In the genomic region with DNA sequence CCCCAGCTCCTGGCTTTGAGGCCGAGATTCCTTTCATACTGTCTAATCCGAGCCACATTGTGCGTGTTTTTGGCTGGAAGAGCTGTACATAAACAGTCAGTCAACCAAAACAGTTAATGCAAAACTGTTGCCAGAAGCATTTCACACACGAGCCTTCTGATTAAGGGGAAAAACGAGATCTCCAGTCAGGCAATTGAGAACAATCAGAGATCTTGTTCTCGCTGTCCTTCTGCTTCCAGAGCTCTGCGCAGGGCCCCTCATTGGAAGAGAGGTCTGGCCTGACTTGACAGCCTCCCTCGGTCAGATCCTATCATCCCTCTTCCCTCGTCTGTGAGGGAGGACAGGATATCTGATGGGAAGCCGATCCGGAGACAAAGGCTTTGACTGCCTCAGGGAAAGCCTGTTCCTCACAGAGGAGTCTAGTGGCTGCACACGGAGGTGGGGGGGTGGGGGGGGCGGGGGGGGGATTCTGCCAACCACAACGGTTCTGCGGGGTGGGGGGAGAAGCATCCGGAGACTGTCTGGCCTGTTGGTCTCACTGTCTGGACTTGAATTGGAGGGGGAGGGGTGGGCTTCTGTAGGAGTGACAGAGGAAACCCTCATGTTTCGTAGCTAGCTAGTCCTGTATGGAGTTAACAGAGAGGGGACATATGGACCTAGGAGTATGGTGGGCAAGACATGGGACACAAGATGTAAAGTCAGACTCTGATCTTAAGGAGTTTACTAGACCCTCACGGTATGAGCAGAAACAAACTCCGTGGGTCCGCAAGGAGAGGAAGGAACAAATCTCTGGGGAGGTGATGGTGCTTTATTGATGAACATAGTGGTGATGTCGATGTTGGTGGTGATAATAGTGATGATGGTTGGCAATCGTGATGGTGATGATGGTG, we compare ENCODE assay signal across 14 mouse cellular contexts. TPM values are rescaled to one million over a fixed set of nuclear protein-coding genes. Genes with fewer than 3 reads are reported as not detected.
DNase-seq lines count a peak whose midpoint lies in the region; ATAC-seq and TF ChIP-seq lines count a peak whose summit lies in the region.
"Had no signal": no experiment of that assay in that cellular context is flagged by ENCODE, and none has a peak within 500 bp of the region (broad histone marks: within the 10 kb centered on the region; RNA-seq: fewer than 3 reads in every experiment).

No protein-coding gene starts in this region.

- no peaks in the 10 kb centered on the region for H3K36me3 ChIP-seq in hindbrain, embryonic 11.5 days (ENCODE audit: control insufficient read depth, insufficient read depth, low read length)
- H3K36me3 ChIP-seq in hindbrain, embryonic 16.5 days (ENCODE audit: control insufficient read depth, insufficient read depth, low read length) = no peaks in the 10 kb centered on the region
- H3K36me3 ChIP-seq in midbrain, postnatal 0 days (ENCODE audit: insufficient read depth, low read length) = no peaks in the 10 kb centered on the region
- H3K36me3 ChIP-seq in midbrain, embryonic 13.5 days = no peaks in the 10 kb centered on the region
- H3K36me3 ChIP-seq: liver, embryonic 12.5 days had no signal

- no peak overlapping the region for H3K4me2 ChIP-seq in hindbrain, embryonic 11.5 days (replicated peaks; ENCODE audit: low read depth, low read length)
- no peak overlapping the region for H3K4me2 ChIP-seq in hindbrain, embryonic 16.5 days (ENCODE audit: low read length)
- H3K4me2 ChIP-seq in midbrain, postnatal 0 days (ENCODE audit: low read depth, low read length, poor library complexity, severe bottlenecking) = no peak overlapping the region
- no peak overlapping the region for H3K4me2 ChIP-seq in midbrain, embryonic 13.5 days (replicated peaks)
- H3K4me2 ChIP-seq: liver, embryonic 12.5 days had no signal

- TF ChIP-seq CTCF in midbrain, postnatal 0 days (IDR thresholded peaks at IDR 0.05) = no peak

- no peaks in the 10 kb centered on the region for H3K27me3 ChIP-seq in hindbrain, embryonic 11.5 days (ENCODE audit: control insufficient read depth, insufficient read depth, low read length)
- H3K27me3 ChIP-seq in hindbrain, embryonic 16.5 days (replicated peaks; ENCODE audit: control insufficient read depth, insufficient read depth, low read length) = no peaks in the 10 kb centered on the region
- H3K27me3 ChIP-seq in midbrain, postnatal 0 days (ENCODE audit: insufficient read depth, low read length) = no peaks in the 10 kb centered on the region
- H3K27me3 ChIP-seq in midbrain, embryonic 13.5 days = peaks cover 11% of the 10 kb centered on the region; the same call in 1 of the 2 replicates

- WGBS in hindbrain, embryonic 11.5 days = 55% methylated on average over 21 of the region's 22 CpGs
- 47% methylated on average over 21 of the region's 22 CpGs for WGBS in hindbrain, embryonic 16.5 days
- WGBS in midbrain, postnatal 0 days = 43% methylated on average over 21 of the region's 22 CpGs
- WGBS in midbrain, embryonic 13.5 days = 49% methylated on average over 22 of the region's 22 CpGs

- DNase-seq in embryo, embryonic 10 days (ENCODE audit: low spot score) = peak; percentile 31
- DNase-seq in embryo, embryonic 9.5 days (ENCODE audit: extremely low spot score) = no peak
- DNase-seq in hindbrain, embryonic 11.5 days (ENCODE audit: low spot score) = no peak
- DNase-seq in midbrain, postnatal 0 days (ENCODE audit: low spot score) = peak; percentile 53
- DNase-seq in lung, postnatal 10 days = peak; percentile 54
- DNase-seq in cerebellum, adult 11-12 months = no peak
- DNase-seq: adrenal gland, adult 2 months; cerebellum, adult 18-20 months had no signal

- no peaks in the 10 kb centered on the region for H3K9me3 ChIP-seq in hindbrain, embryonic 11.5 days (ENCODE audit: control insufficient read depth, low read length)
- H3K9me3 ChIP-seq in hindbrain, embryonic 16.5 days (ENCODE audit: control insufficient read depth, low read length) = peaks cover 3% of the 10 kb centered on the region
- H3K9me3 ChIP-seq in midbrain, postnatal 0 days (ENCODE audit: low read length) = no peaks in the 10 kb centered on the region
- H3K9me3 ChIP-seq in midbrain, embryonic 13.5 days = no peaks in the 10 kb centered on the region
- H3K9me3 ChIP-seq: liver, embryonic 12.5 days had no signal

- H3K4me1 ChIP-seq in hindbrain, embryonic 11.5 days (replicated peaks; ENCODE audit: control insufficient read depth, insufficient read depth, low read length) = no peaks in the 10 kb centered on the region
- H3K4me1 ChIP-seq in hindbrain, embryonic 16.5 days (ENCODE audit: control insufficient read depth, insufficient read depth, low read depth, low read length) = no peaks in the 10 kb centered on the region
- H3K4me1 ChIP-seq in midbrain, postnatal 0 days (ENCODE audit: insufficient read depth, low read length) = no peaks in the 10 kb centered on the region
- H3K4me1 ChIP-seq in midbrain, embryonic 13.5 days (replicated peaks) = no peaks in the 10 kb centered on the region
- H3K4me1 ChIP-seq: liver, embryonic 12.5 days had no signal

- H3K27ac ChIP-seq in hindbrain, embryonic 11.5 days (ENCODE audit: low read depth, low read length) = 0 out of 2 replicates have a peak overlapping the region, but pooled peaks have one; percentile 13
- H3K27ac ChIP-seq in hindbrain, embryonic 16.5 days (ENCODE audit: low read depth, low read length) = no peak overlapping the region
- no peak overlapping the region for H3K27ac ChIP-seq in midbrain, postnatal 0 days (ENCODE audit: low read depth, low read length)
- H3K27ac ChIP-seq in midbrain, embryonic 13.5 days = no peak overlapping the region
- H3K27ac ChIP-seq: liver, embryonic 12.5 days had no signal

- ATAC-seq in hindbrain, embryonic 11.5 days (ENCODE audit: low FRiP score) = no peak
- ATAC-seq in hindbrain, embryonic 16.5 days = no peak
- peak; percentile 52; the same call in 1 of the 2 replicates for ATAC-seq in midbrain, postnatal 0 days (ENCODE audit: low FRiP score)
- ATAC-seq in midbrain, embryonic 13.5 days = no peak
- ATAC-seq: liver, embryonic 12.5 days had no signal

- H3K9ac ChIP-seq in hindbrain, embryonic 11.5 days (ENCODE audit: low read depth, low read length) = no peak overlapping the region
- no peak overlapping the region; the same call in 1 of the 2 replicates for H3K9ac ChIP-seq in hindbrain, embryonic 16.5 days (ENCODE audit: low read depth, low read length)
- no peak overlapping the region for H3K9ac ChIP-seq in midbrain, postnatal 0 days (replicated peaks; ENCODE audit: low read length, poor library complexity, severe bottlenecking)
- no peak overlapping the region for H3K9ac ChIP-seq in midbrain, embryonic 13.5 days (replicated peaks)
- H3K9ac ChIP-seq: liver, embryonic 12.5 days had no signal

- no peak overlapping the region for H3K4me3 ChIP-seq in hindbrain, embryonic 11.5 days (ENCODE audit: low read depth, low read length)
- H3K4me3 ChIP-seq in hindbrain, embryonic 16.5 days (ENCODE audit: low read length) = no peak overlapping the region
- no peak overlapping the region for H3K4me3 ChIP-seq in midbrain, postnatal 0 days (ENCODE audit: low read depth, low read length)
- no peak overlapping the region for H3K4me3 ChIP-seq in midbrain, embryonic 13.5 days (replicated peaks)
- H3K4me3 ChIP-seq: liver, embryonic 12.5 days had no signal

RNA-seq across cellular contexts. Expression of a gene that starts 12.5 kb away (rescaled TPM):
- 1.5 and 2.3 TPM in 2 replicates for polyA plus RNA-seq in hindbrain, embryonic 11.5 days (2014; fragmentation: Nextera tagmentation; extraction: Ambion mirVana)
- polyA plus RNA-seq in hindbrain, embryonic 16.5 days (2015; fragmentation: Nextera tagmentation; extraction: Ambion mirVana) = 0.23 and 0.32 TPM in 2 replicates
- total RNA-seq in midbrain, postnatal 0 days (2014; rRNA removed) = 0.49 TPM in 1 of 2 replicates, not detected in the other
- polyA plus RNA-seq in midbrain, postnatal 0 days (2015; fragmentation: Nextera tagmentation; extraction: Ambion mirVana) = 0.22 and 0.50 TPM in 2 replicates
- 0.13 and 0.22 TPM in 2 replicates for polyA plus RNA-seq in midbrain, embryonic 13.5 days (2015; fragmentation: Nextera tagmentation; extraction: Ambion mirVana)
- total RNA-seq: gastrocnemius, adult 8-10 months; layer of hippocampus, postnatal 14 days; MEL had no signal
- polyA plus RNA-seq: liver, embryonic 12.5 days had no signal

RNA-seq across cellular contexts. Expression of a gene that starts 28.8 kb away (rescaled TPM):
- 21.1 and 22.8 TPM in 2 replicates for polyA plus RNA-seq in hindbrain, embryonic 11.5 days (2014; fragmentation: Nextera tagmentation; extraction: Ambion mirVana)
- polyA plus RNA-seq in hindbrain, embryonic 16.5 days (2015; fragmentation: Nextera tagmentation; extraction: Ambion mirVana) = 17.5 and 18.9 TPM in 2 replicates
- total RNA-seq in midbrain, postnatal 0 days (2014; rRNA removed) = 9.6 and 14.1 TPM in 2 replicates
- 20.6 and 22.6 TPM in 2 replicates for polyA plus RNA-seq in midbrain, postnatal 0 days (2015; fragmentation: Nextera tagmentation; extraction: Ambion mirVana)
- 18.0 and 19.6 TPM in 2 replicates for polyA plus RNA-seq in midbrain, embryonic 13.5 days (2015; fragmentation: Nextera tagmentation; extraction: Ambion mirVana)

RNA-seq across cellular contexts. Expression of a gene that starts 37.6 kb away (rescaled TPM):
- 0.11 TPM in 1 of 2 replicates, not detected in the other for polyA plus RNA-seq in hindbrain, embryonic 11.5 days (2014; fragmentation: Nextera tagmentation; extraction: Ambion mirVana)
- polyA plus RNA-seq in hindbrain, embryonic 16.5 days (2015; fragmentation: Nextera tagmentation; extraction: Ambion mirVana) = 0.25 TPM in 1 of 2 replicates, not detected in the other
- not detected in 2 replicates for total RNA-seq in midbrain, postnatal 0 days (2014; rRNA removed)
- 0.21 and 0.37 TPM in 2 replicates for polyA plus RNA-seq in midbrain, postnatal 0 days (2015; fragmentation: Nextera tagmentation; extraction: Ambion mirVana)
- not detected in 2 replicates for polyA plus RNA-seq in midbrain, embryonic 13.5 days (2015; fragmentation: Nextera tagmentation; extraction: Ambion mirVana)
- polyA plus RNA-seq: adrenal gland, adult 2 months; liver, embryonic 12.5 days had no signal

RNA-seq across cellular contexts. Expression of a gene that starts 38.8 kb away (rescaled TPM):
- polyA plus RNA-seq in hindbrain, embryonic 11.5 days (2014; fragmentation: Nextera tagmentation; extraction: Ambion mirVana) = not detected in 2 replicates
- not detected in 2 replicates for polyA plus RNA-seq in hindbrain, embryonic 16.5 days (2015; fragmentation: Nextera tagmentation; extraction: Ambion mirVana)
- total RNA-seq in midbrain, postnatal 0 days (2014; rRNA removed) = not detected in 2 replicates
- 0.12 TPM in 1 of 2 replicates, not detected in the other for polyA plus RNA-seq in midbrain, postnatal 0 days (2015; fragmentation: Nextera tagmentation; extraction: Ambion mirVana)
- polyA plus RNA-seq in midbrain, embryonic 13.5 days (2015; fragmentation: Nextera tagmentation; extraction: Ambion mirVana) = not detected in 2 replicates
- total RNA-seq: gastrocnemius, adult 8-10 months; layer of hippocampus, postnatal 14 days had no signal
- polyA plus RNA-seq: adrenal gland, adult 2 months had no signal

RNA-seq across cellular contexts. Expression of a gene that starts 41.0 kb away (rescaled TPM):
- polyA plus RNA-seq in hindbrain, embryonic 11.5 days (2014; fragmentation: Nextera tagmentation; extraction: Ambion mirVana) = 198 and 223 TPM in 2 replicates
- 271 and 307 TPM in 2 replicates for polyA plus RNA-seq in hindbrain, embryonic 16.5 days (2015; fragmentation: Nextera tagmentation; extraction: Ambion mirVana)
- 150 and 170 TPM in 2 replicates for total RNA-seq in midbrain, postnatal 0 days (2014; rRNA removed)
- 344 and 349 TPM in 2 replicates for polyA plus RNA-seq in midbrain, postnatal 0 days (2015; fragmentation: Nextera tagmentation; extraction: Ambion mirVana)
- polyA plus RNA-seq in midbrain, embryonic 13.5 days (2015; fragmentation: Nextera tagmentation; extraction: Ambion mirVana) = 257 and 260 TPM in 2 replicates

Comparison
In these comparisons a context has a peak if more than half of its experiments do, and no peak if none do; other contexts are left out.
1. DNase-seq: peak in embryo, embryonic 10 days (single experiment), midbrain, postnatal 0 days (single experiment) and lung, postnatal 10 days (single experiment); none in embryo, embryonic 9.5 days (single experiment), hindbrain, embryonic 11.5 days (single experiment) and cerebellum, adult 11-12 months (single experiment).